Mouse (Mus musculus) midbrain, postnatal 0 days (tissue): ENCODE measurements at regions not wholly inside any gene's neighbourhood (a gene's known extent, or its start where the extent isn't known, plus 50 kb on each side); places are given as distances from the start of the nearest gene placed in this dataset.
A peak's percentile ranks its signal among the peaks of the same experiment; 100 is the strongest.

ENCODE experiments used
- ATAC-seq: fragments of 200-750 bp; cut with Nextera tagmentation; 2 replicates; pipeline ENCODE4 v1.8.0; 2017; ENCODE audit warnings: moderate number of reproducible peaks, mild to moderate bottlenecking, moderate TSS enrichment, moderate library complexity; ENCODE audit not compliant: low FRiP score
- DNase-seq: peaks from one replicate; pipeline ENCODE4 v3.0.0-alpha.2; 2015; ENCODE audit warnings: low spot score
- H3K27ac ChIP-seq: fragments of 300-500 bp; sonication (generic); 2 replicates; pipeline ENCODE4 v1.5.1; 2014; ENCODE audit warnings: low read depth, mild to moderate bottlenecking, low read length, mixed read lengths
- H3K27me3 ChIP-seq: fragments of 300-500 bp; sonication (generic); 2 replicates; pipeline ENCODE4 v1.6.1; 2014; ENCODE audit warnings: low read length, control low read depth, mixed read lengths; ENCODE audit not compliant: insufficient read depth
- H3K36me3 ChIP-seq: fragments of 300-500 bp; sonication (generic); 2 replicates; pipeline ENCODE4 v1.6.1; 2014; ENCODE audit warnings: low read length, control low read depth, mixed read lengths; ENCODE audit not compliant: insufficient read depth
- H3K4me1 ChIP-seq: fragments of 300-500 bp; sonication (generic); 2 replicates; pipeline ENCODE4 v1.6.1; 2014; ENCODE audit warnings: mild to moderate bottlenecking, control low read depth, antibody characterized with exemption, low read length, mixed read lengths; ENCODE audit not compliant: insufficient read depth
- H3K4me2 ChIP-seq: fragments of 300-500 bp; sonication (generic); 2 replicates; pipeline ENCODE4 v1.6.1; 2014; ENCODE audit warnings: low read depth, mild to moderate bottlenecking, low read length, mixed read lengths; ENCODE audit not compliant: poor library complexity, severe bottlenecking
- H3K4me3 ChIP-seq: fragments of 300-500 bp; sonication (generic); 2 replicates; pipeline ENCODE4 v1.5.1; 2014; ENCODE audit warnings: low read depth, mild to moderate bottlenecking, low read length, moderate library complexity
- H3K9ac ChIP-seq: fragments of 300-500 bp; sonication (generic); replicated peaks from 2 replicates; pipeline ENCODE4 v1.6.1; 2014; ENCODE audit warnings: mild to moderate bottlenecking, low read length, moderate library complexity, mixed read lengths; ENCODE audit not compliant: poor library complexity, severe bottlenecking
- H3K9me3 ChIP-seq: fragments of 300-500 bp; sonication (generic); 2 replicates; pipeline ENCODE4 v1.6.1; 2016; ENCODE audit warnings: low read length, control low read depth
- CTCF ChIP-seq: IDR thresholded peaks from 2 replicates; pipeline ENCODE4 v1.5.1; 2016; ENCODE audit warnings: antibody characterized with exemption, mild to moderate bottlenecking
- WGBS: fragments of 180-500 bp; shearing (Covaris S2); extraction: QIAGEN DNeasy Blood & Tissue Kit; methylation state at CpG from one replicate; pipeline ENCODE4 v1.1.7; 2014; 5-methylcytosine and 5-hydroxymethylcytosine counted together

- WGBS = 78% methylated on average over 3 of the region's 3 CpGs
- no peaks in the 10 kb centered on the region for H3K4me1 ChIP-seq
Observed at GRCm38 (mm10) chr1:34979350-34979749, 129.6 kb downstream of the Plekhb2 start.

GRCm38 (mm10) chr1:34981934-34982333 lies 132.2 kb downstream of the Plekhb2 start:
- 85% methylated on average over 2 of the region's 2 CpGs for WGBS
- ATAC-seq = no peak
- no peaks in the 10 kb centered on the region for H3K4me1 ChIP-seq

More at GRCm38 (mm10) chr1:34979350-34979749, 129.6 kb downstream of the Plekhb2 start:
- DNase-seq = no peak
- Histone ChIP-seq H3K36me3 (no peaks in the 10 kb centered on the region), H3K27me3 (no peaks in the 10 kb centered on the region), H3K4me2 (no peak overlapping the region), H3K9ac (no peak overlapping the region), H3K4me3 (no peak overlapping the region), H3K9me3 (peaks cover 9% of the 10 kb centered on the region; the same call in 1 of the 2 replicates), H3K27ac (no peak overlapping the region)
- no peak for TF ChIP-seq CTCF
- ATAC-seq = no peak

GRCm38 (mm10) chr1:34982966-34983365 lies 133.2 kb downstream of the Plekhb2 start:
- DNase-seq (peak; percentile 66), ATAC-seq (no peak)
- WGBS = 65% methylated on average over 2 of the region's 2 CpGs
- Histone ChIP-seq H3K27me3 (no peaks in the 10 kb centered on the region), H3K9me3 (peaks cover 9% of the 10 kb centered on the region; the same call in 1 of the 2 replicates), H3K36me3 (no peaks in the 10 kb centered on the region), H3K4me1 (no peaks in the 10 kb centered on the region), H3K27ac (no peak overlapping the region), H3K4me2 (no peak overlapping the region), H3K4me3 (no peak overlapping the region), H3K9ac (no peak overlapping the region)
- no peak for TF ChIP-seq CTCF

More at GRCm38 (mm10) chr1:34981934-34982333, 132.2 kb downstream of the Plekhb2 start:
- peaks cover 9% of the 10 kb centered on the region; the same call in 1 of the 2 replicates for H3K9me3 ChIP-seq
- H3K9ac ChIP-seq = no peak overlapping the region
- no peak overlapping the region for H3K27ac ChIP-seq
- H3K36me3 ChIP-seq = no peaks in the 10 kb centered on the region
- no peak overlapping the region for H3K4me3 ChIP-seq
- no peak overlapping the region for H3K4me2 ChIP-seq
- no peaks in the 10 kb centered on the region for H3K27me3 ChIP-seq
- no peak for DNase-seq
- TF ChIP-seq CTCF = no peak

GRCm38 (mm10) chr1:34986861-34987260 lies 137.1 kb downstream of the Plekhb2 start:
- 91% methylated on average over 2 of the region's 2 CpGs for WGBS

GRCm38 (mm10) chr1:34987650-34988221 lies 138.0 kb downstream of the Plekhb2 start:
- H3K4me2 ChIP-seq = no peak overlapping the region
- WGBS = 55% methylated on average over 8 of the region's 8 CpGs
- no peak overlapping the region for H3K27ac ChIP-seq
- no peaks in the 10 kb centered on the region for H3K9me3 ChIP-seq
- no peaks in the 10 kb centered on the region for H3K36me3 ChIP-seq
- no peaks in the 10 kb centered on the region for H3K4me1 ChIP-seq
- ATAC-seq (no peak), DNase-seq (no peak)
- TF ChIP-seq CTCF = no peak
- H3K9ac ChIP-seq = no peak overlapping the region
- H3K27me3 ChIP-seq = no peaks in the 10 kb centered on the region
- H3K4me3 ChIP-seq = no peak overlapping the region

More at GRCm38 (mm10) chr1:34986861-34987260, 137.1 kb downstream of the Plekhb2 start:
- no peak for ATAC-seq
- TF ChIP-seq CTCF = no peak
- Histone ChIP-seq H3K9ac (no peak overlapping the region), H3K36me3 (no peaks in the 10 kb centered on the region), H3K4me3 (no peak overlapping the region), H3K4me1 (no peaks in the 10 kb centered on the region), H3K27me3 (no peaks in the 10 kb centered on the region), H3K4me2 (no peak overlapping the region), H3K9me3 (no peaks in the 10 kb centered on the region), H3K27ac (no peak overlapping the region)
- no peak for DNase-seq

GRCm38 (mm10) chr1:34988225-34988624 lies 138.4 kb downstream of the Plekhb2 start:
- H3K4me2 ChIP-seq = no peak overlapping the region
- WGBS = 70% methylated on average over 7 of the region's 7 CpGs
- H3K4me3 ChIP-seq = no peak overlapping the region
- H3K27me3 ChIP-seq = no peaks in the 10 kb centered on the region
- ATAC-seq (peak; percentile 44; the same call in 1 of the 2 replicates), DNase-seq (peak; percentile 67)
- H3K4me1 ChIP-seq = no peaks in the 10 kb centered on the region
- H3K9me3 ChIP-seq = no peaks in the 10 kb centered on the region
- TF ChIP-seq CTCF = peak; percentile 70
- H3K27ac ChIP-seq = no peak overlapping the region
- H3K36me3 ChIP-seq = no peaks in the 10 kb centered on the region
- H3K9ac ChIP-seq = no peak overlapping the region
